Mouse (Mus musculus) G1E (cell line): ENCODE results near the gene Unc13d. TPM values are rescaled to one million over a fixed set of nuclear protein-coding genes. Genes with fewer than 3 reads are reported as not detected.
"Not testable (repeated sequence)": the region's sequence is repeated elsewhere in the genome, so short reads cannot be mapped to it uniquely, and the experiment has no call there.

Source experiments
- ATAC-seq: 2 replicates; pipeline ENCODE4 v1.8.0; 2016; ENCODE audit warnings: mild to moderate bottlenecking; ENCODE audit not compliant: insufficient number of reproducible peaks, poor library complexity, low FRiP score, severe bottlenecking; ENCODE audit errors: extremely low read depth
- DNase-seq: peaks from one replicate; pipeline ENCODE4 v3.0.0; 2012; ENCODE audit warnings: low spot score
- H3K27me3 ChIP-seq: 2 replicates; pipeline ENCODE4 v1.6.1; 2012; ENCODE audit warnings: mild to moderate bottlenecking, low read length, inconsistent platforms; ENCODE audit not compliant: insufficient read depth
- H3K36me3 ChIP-seq: replicated peaks from 2 replicates; pipeline ENCODE3; 2012; ENCODE audit warnings: mild to moderate bottlenecking, inconsistent platforms
- H3K4me1 ChIP-seq: 2 replicates; pipeline ENCODE4 v1.6.1; 2012; ENCODE audit warnings: low read depth, low read length, inconsistent platforms, mixed read lengths; ENCODE audit not compliant: insufficient read depth
- H3K4me3 ChIP-seq: 2 replicates; pipeline ENCODE4 v1.5.1; 2012; ENCODE audit warnings: low read depth, mild to moderate bottlenecking, inconsistent platforms, low read length, moderate library complexity, mixed read lengths
- H3K9me3 ChIP-seq: replicated peaks from 2 replicates; pipeline ENCODE4 v1.6.1; 2012; ENCODE audit warnings: inconsistent platforms
- CTCF ChIP-seq: IDR thresholded peaks from 2 replicates; pipeline ENCODE4 v1.5.1; 2012; ENCODE audit warnings: low read depth, low read length, inconsistent platforms, mixed read lengths
- GATA1 ChIP-seq: IDR thresholded peaks from 2 replicates; pipeline ENCODE4 v1.6.1; 2012; ENCODE audit warnings: borderline replicate concordance, low read length, inconsistent platforms, mixed read lengths
- GATA2 ChIP-seq: IDR thresholded peaks from 2 replicates; pipeline ENCODE4 v1.6.1; 2012; ENCODE audit warnings: low read depth, low read length, inconsistent platforms, borderline replicate concordance
- POLR2AphosphoS5 ChIP-seq: IDR thresholded peaks from 2 replicates; pipeline ENCODE4 v1.6.1; 2012; ENCODE audit warnings: low read depth, low read length, inconsistent platforms; ENCODE audit not compliant: insufficient replicate concordance
- TAL1 ChIP-seq: conservative IDR thresholded peaks from 2 replicates; pipeline ENCODE4 v1.6.1; 2012; ENCODE audit warnings: low read depth, low read length, inconsistent platforms, mixed read lengths
- polyA plus RNA-seq: library from polyadenylated mRNA; stranded (reverse); fragments of >175 nt; gene quantifications from 2 replicates; pipeline ENCODE4 v1.2.3, GENCODE M21; 2012
- total RNA-seq, 2 experiments: library from RNA; stranded (forward) in 1 of 2; stranded (reverse) in 1 of 2; fragments of 200-1000 nt in 1 of 2; fragments of >200 nt in 1 of 2; fragmentation: Nextera tagmentation in 1 of 2; gene quantifications; 2 replicates each; pipeline ENCODE4 v1.2.3; 2014 to 2017

Gene Unc13d
- total and polyA plus RNA-seq, 3 experiments, result 26.1 to 126 (median 63.5) TPM

- no peak for ATAC-seq
- DNase-seq, result no peak
- no peak for TF ChIP-seq GATA2
- TF ChIP-seq POLR2AphosphoS5, result no peak
- no peak for TF ChIP-seq GATA1
- TF ChIP-seq TAL1, result no peak
- no peak for TF ChIP-seq CTCF
- H3K27me3 ChIP-seq, result no peaks in the 10 kb centered on the region
- peaks cover 47% of the 10 kb centered on the region for H3K4me1 ChIP-seq
- H3K4me3 ChIP-seq, result no peak overlapping the region
- H3K36me3 ChIP-seq, result peaks cover 24% of the 10 kb centered on the region
- no peaks in the 10 kb centered on the region for H3K9me3 ChIP-seq
Observed at GRCm38 (mm10) chr11:116028177-116028865, 49.4 kb downstream of the Unc13d start.

- DNase-seq (no peak), ATAC-seq (no peak)
- H3K27me3 ChIP-seq, result no peaks in the 10 kb centered on the region
- no peak within 1 kb of the TSS for H3K4me3 ChIP-seq
- peaks cover 41% of the 10 kb centered on the region for H3K4me1 ChIP-seq
- H3K36me3 ChIP-seq, result peaks cover 19% of the 10 kb centered on the region
- no peak for TF ChIP-seq GATA1
- no peak for TF ChIP-seq GATA2
- no peak for TF ChIP-seq POLR2AphosphoS5
- no peak for TF ChIP-seq CTCF
- TF ChIP-seq TAL1, result no peak
- H3K9me3 ChIP-seq, result no peaks in the 10 kb centered on the region
Observed at GRCm38 (mm10) chr11:116027756-116028155, 50.0 kb downstream of the Unc13d start, which contains the start of gene H3f3b. Gene H3f3b (minus strand): TSS chr11:116027962.

DNA sequence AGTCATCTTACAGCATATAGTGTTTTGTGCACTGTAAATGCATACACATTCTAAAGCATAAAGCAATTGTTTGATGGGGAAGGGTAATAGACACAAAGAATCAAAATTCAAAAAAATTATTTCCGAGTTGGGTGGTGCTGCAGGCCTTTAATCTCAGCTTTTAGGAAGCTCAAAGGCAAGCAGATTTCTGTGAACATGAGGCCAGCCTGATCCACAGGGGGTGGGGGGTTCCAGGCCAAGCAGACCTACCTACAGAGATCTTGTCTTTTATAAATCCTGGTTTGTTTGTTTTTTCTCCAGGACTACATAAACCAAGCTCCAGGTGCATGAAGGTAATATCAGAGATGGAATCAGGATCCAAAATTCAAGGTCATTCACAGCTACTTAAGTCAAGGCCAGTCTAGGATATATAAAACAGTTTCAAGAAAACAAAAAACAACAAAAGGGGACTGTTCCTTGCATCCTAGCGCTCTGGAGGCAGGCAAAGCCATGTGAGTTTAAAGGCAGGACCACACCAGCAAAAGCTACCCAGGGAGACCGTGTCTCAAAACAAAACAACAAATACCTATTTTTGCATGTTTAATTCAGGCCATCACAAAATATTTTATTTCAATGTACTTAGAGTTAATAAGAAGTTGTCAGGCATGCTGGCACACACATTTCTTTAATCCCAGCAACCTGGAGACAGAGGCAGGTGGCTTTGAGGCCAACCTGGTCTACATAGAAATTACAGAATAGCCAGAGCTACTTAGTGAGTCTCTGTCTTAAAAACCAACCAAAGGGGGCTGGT, 52.5 kb downstream of the Unc13d start:
- H3K36me3 ChIP-seq, result peaks cover 23% of the 10 kb centered on the region
- ATAC-seq (no peak), DNase-seq (no peak)
- H3K4me3 ChIP-seq, result no peak overlapping the region
- H3K4me1 ChIP-seq, result peaks cover 27% of the 10 kb centered on the region
- no peaks in the 10 kb centered on the region for H3K9me3 ChIP-seq
- no peaks in the 10 kb centered on the region for H3K27me3 ChIP-seq
- TF ChIP-seq TAL1 (no peak), POLR2AphosphoS5 (no peak), GATA1 (no peak), CTCF (no peak), GATA2 (no peak)

GRCm38 (mm10) chr11:116024356-116024808, 53.4 kb downstream of the Unc13d start:
- Histone ChIP-seq H3K27me3 (no peaks in the 10 kb centered on the region), H3K9me3 (no peaks in the 10 kb centered on the region), H3K4me3 (peak overlapping the region; percentile 91), H3K36me3 (peaks cover 27% of the 10 kb centered on the region), H3K4me1 (peaks cover 25% of the 10 kb centered on the region)
- TF ChIP-seq GATA1 (no peak), POLR2AphosphoS5 (peak; percentile 100)
- ATAC-seq (peak; percentile 96), DNase-seq (peak; percentile 93)

DNA sequence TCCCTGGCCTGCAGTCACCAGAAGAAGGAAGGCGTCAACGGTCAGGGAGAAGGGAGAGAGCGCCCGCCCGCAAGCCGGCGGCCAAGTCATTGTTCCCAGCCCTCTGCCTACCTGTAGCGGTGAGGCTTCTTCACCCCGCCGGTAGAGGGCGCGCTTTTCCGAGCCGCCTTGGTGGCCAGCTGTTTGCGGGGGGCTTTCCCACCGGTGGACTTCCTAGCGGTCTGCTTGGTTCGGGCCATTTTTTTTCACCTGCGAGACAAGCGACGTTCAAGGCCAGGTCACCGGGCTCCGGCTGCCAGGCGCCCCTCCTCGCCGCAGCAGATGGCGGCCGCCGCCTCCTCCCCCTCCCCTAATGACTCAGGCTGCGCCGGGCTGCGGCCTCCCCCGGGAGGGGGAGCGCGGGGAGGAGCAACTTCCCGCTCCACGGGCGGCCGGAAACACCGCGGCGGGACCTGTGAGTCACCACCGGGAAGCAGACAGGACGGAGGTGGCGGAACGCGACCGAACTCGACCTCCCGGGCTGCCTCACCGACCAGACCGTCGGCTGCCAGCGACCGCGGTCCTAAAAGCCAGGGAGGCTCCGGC, 53.9 kb downstream of the Unc13d start:
- peak; percentile 44; the same call in 1 of the 2 replicates for TF ChIP-seq CTCF
- no peak for TF ChIP-seq TAL1
- DNase-seq (peak; percentile 56), ATAC-seq (no peak)
- no peaks in the 10 kb centered on the region for H3K9me3 ChIP-seq
- peak overlapping the region; percentile 91 for H3K4me3 ChIP-seq
- H3K27me3 ChIP-seq, result no peaks in the 10 kb centered on the region
- peaks cover 27% of the 10 kb centered on the region for H3K36me3 ChIP-seq
- H3K4me1 ChIP-seq, result peaks cover 20% of the 10 kb centered on the region

- not testable (repeated sequence) for H3K27me3 ChIP-seq, H3K9me3 ChIP-seq, DNase-seq, ATAC-seq
- H3K4me3 ChIP-seq, result peak overlapping the region; percentile 91
- peaks cover 15% of the 10 kb centered on the region for H3K4me1 ChIP-seq
- peaks cover 27% of the 10 kb centered on the region for H3K36me3 ChIP-seq
Observed at GRCm38 (mm10) chr11:116023074-116023770, 54.5 kb downstream of the Unc13d start.
